Mouse (Mus musculus) cerebellum, adult 2 months (tissue): Measurements from ENCODE around the gene Sdk1. TPM values are rescaled to one million over a fixed set of nuclear protein-coding genes. Genes with fewer than 3 reads are reported as not detected.

ENCODE experiments used
- DNase-seq, 2 experiments: peaks; one replicate each; pipeline ENCODE4 v3.0.0; 2021
- H3K27ac ChIP-seq: fragments of 200-500 bp; 2 replicates; pipeline ENCODE4 v1.5.1; 2012; ENCODE audit warnings: low read length, control low read depth, inconsistent platforms; ENCODE audit not compliant: insufficient read depth
- H3K27me3 ChIP-seq: fragments of 200-500 bp; 2 replicates; pipeline ENCODE4 v1.6.1; 2012; ENCODE audit warnings: inconsistent platforms, mild to moderate bottlenecking, low read length, moderate library complexity; ENCODE audit not compliant: control insufficient read depth, insufficient read depth
- H3K4me1 ChIP-seq: fragments of 200-500 bp; 2 replicates; pipeline ENCODE4 v1.6.1; 2011; ENCODE audit warnings: low read length; ENCODE audit not compliant: control insufficient read depth, insufficient read depth
- H3K4me3 ChIP-seq: fragments of 200-500 bp; replicated peaks from 2 replicates; pipeline ENCODE3; 2011; ENCODE audit warnings: mild to moderate bottlenecking, low read depth, low read length, control low read depth; ENCODE audit not compliant: insufficient read depth
- CTCF ChIP-seq: fragments of 200-500 bp; IDR thresholded peaks from 2 replicates; pipeline ENCODE4 v1.5.1; 2011; ENCODE audit warnings: low read depth, mild to moderate bottlenecking, control low read depth, low read length, moderate library complexity, borderline replicate concordance; ENCODE audit not compliant: insufficient read depth
- POLR2A ChIP-seq: fragments of 200-500 bp; IDR thresholded peaks from 2 replicates; pipeline ENCODE4 v1.6.1; 2011; ENCODE audit warnings: low read length, control low read depth, borderline replicate concordance; ENCODE audit not compliant: insufficient read depth
- WGBS: fragments of 180-500 bp; shearing (Covaris S2); methylation state at CpG from one replicate; pipeline ENCODE4 v1.1.7; 2018; 5-methylcytosine and 5-hydroxymethylcytosine counted together
- polyA plus RNA-seq: library from polyadenylated mRNA; depleted of rRNA; stranded (reverse); fragments of >200 nt; gene quantifications from 2 replicates; pipeline ENCODE4 v1.2.3, GENCODE M21; 2012

Gene Sdk1
- polyA plus RNA-seq, 1 experiment = 1.5 TPM

- TF ChIP-seq CTCF = no peak; the same call in 1 of the 2 replicates
- TF ChIP-seq POLR2A = no peak
- no peaks in the 10 kb centered on the region for H3K27me3 ChIP-seq
- DNase-seq = no peak
- H3K4me1 ChIP-seq = peaks cover 11% of the 10 kb centered on the region
- no peak overlapping the region for H3K4me3 ChIP-seq
- no peak overlapping the region for H3K27ac ChIP-seq
- WGBS = 98% methylated on average over 4 of the region's 4 CpGs
Observed at GRCm38 (mm10) chr5:142150756-142151155, 909.5 kb downstream of the Sdk1 start.

GRCm38 (mm10) chr5:142156868-142157852 is 915.9 kb downstream of the Sdk1 start:
- Histone ChIP-seq H3K4me1 (peaks cover 4% of the 10 kb centered on the region; the same call in 1 of the 2 replicates), H3K27me3 (no peaks in the 10 kb centered on the region), H3K27ac (no peak overlapping the region), H3K4me3 (no peak overlapping the region)
- peak in 1 of 2 experiments; percentile 27 for DNase-seq
- no peak for TF ChIP-seq POLR2A
- no peak for TF ChIP-seq CTCF
- 59% methylated on average over 17 of the region's 17 CpGs for WGBS

GRCm38 (mm10) chr5:142163483-142163882 is 922.2 kb downstream of the Sdk1 start:
- H3K4me1 ChIP-seq = no peaks in the 10 kb centered on the region
- TF ChIP-seq CTCF (no peak), POLR2A (no peak)
- H3K4me3 ChIP-seq = no peak overlapping the region
- H3K27me3 ChIP-seq = no peaks in the 10 kb centered on the region
- no peak for DNase-seq
- H3K27ac ChIP-seq = no peak overlapping the region
- WGBS = 90% methylated on average over 4 of the region's 4 CpGs

GRCm38 (mm10) chr5:142173636-142174035 is 932.3 kb downstream of the Sdk1 start:
- Histone ChIP-seq H3K4me3 (no peak overlapping the region), H3K27me3 (no peaks in the 10 kb centered on the region), H3K4me1 (peaks cover 13% of the 10 kb centered on the region), H3K27ac (0 out of 2 replicates have a peak overlapping the region, but pooled peaks have one; percentile 8)
- TF ChIP-seq POLR2A = no peak
- TF ChIP-seq CTCF = no peak
- peak; percentile 90 to 95 for DNase-seq
- 11% methylated on average over 4 of the region's 4 CpGs for WGBS

GRCm38 (mm10) chr5:142178164-142178563 is 936.9 kb downstream of the Sdk1 start:
- TF ChIP-seq CTCF (no peak), POLR2A (no peak)
- 89% methylated on average over 8 of the region's 8 CpGs for WGBS
- no peak overlapping the region for H3K4me3 ChIP-seq
- no peaks in the 10 kb centered on the region for H3K27me3 ChIP-seq
- peaks cover 9% of the 10 kb centered on the region for H3K4me1 ChIP-seq
- no peak overlapping the region for H3K27ac ChIP-seq
- DNase-seq = no peak

- Histone ChIP-seq H3K27me3 (no peaks in the 10 kb centered on the region), H3K4me3 (no peak overlapping the region), H3K27ac (no peak overlapping the region), H3K4me1 (peaks cover 3% of the 10 kb centered on the region)
- TF ChIP-seq POLR2A (no peak), CTCF (no peak)
- DNase-seq = no peak
- WGBS = 70% methylated on average over 11 of the region's 11 CpGs
Observed at GRCm38 (mm10) chr5:142179304-142179703, 938.0 kb downstream of the Sdk1 start.

- H3K27me3 ChIP-seq = no peaks in the 10 kb centered on the region
- 93% methylated on average over 14 of the region's 14 CpGs for WGBS
- no peaks in the 10 kb centered on the region for H3K4me1 ChIP-seq
- DNase-seq = no peak
- H3K27ac ChIP-seq = no peak overlapping the region
- no peak overlapping the region for H3K4me3 ChIP-seq
- TF ChIP-seq CTCF = no peak
- TF ChIP-seq POLR2A = no peak
Observed at GRCm38 (mm10) chr5:142181862-142182261, 940.6 kb downstream of the Sdk1 start.

- Histone ChIP-seq H3K27me3 (no peaks in the 10 kb centered on the region), H3K4me1 (no peaks in the 10 kb centered on the region), H3K4me3 (no peak overlapping the region), H3K27ac (no peak overlapping the region)
- no peak for DNase-seq
- WGBS = 84% methylated on average over 5 of the region's 5 CpGs
- no peak for TF ChIP-seq POLR2A
- TF ChIP-seq CTCF = no peak
Observed at GRCm38 (mm10) chr5:142188765-142189164, 947.5 kb downstream of the Sdk1 start.
